Mouse (Mus musculus): ENCODE data around the gene Pcbp2. TPM values are rescaled to one million over a fixed set of nuclear protein-coding genes. Genes with fewer than 3 reads are reported as not detected.
A peak's percentile ranks its signal among the peaks of the same experiment; 100 is the strongest.

The Pcbp2 gene
- polyA plus RNA-seq, 1 experiment from 2014 or later: 191 TPM

DNA sequence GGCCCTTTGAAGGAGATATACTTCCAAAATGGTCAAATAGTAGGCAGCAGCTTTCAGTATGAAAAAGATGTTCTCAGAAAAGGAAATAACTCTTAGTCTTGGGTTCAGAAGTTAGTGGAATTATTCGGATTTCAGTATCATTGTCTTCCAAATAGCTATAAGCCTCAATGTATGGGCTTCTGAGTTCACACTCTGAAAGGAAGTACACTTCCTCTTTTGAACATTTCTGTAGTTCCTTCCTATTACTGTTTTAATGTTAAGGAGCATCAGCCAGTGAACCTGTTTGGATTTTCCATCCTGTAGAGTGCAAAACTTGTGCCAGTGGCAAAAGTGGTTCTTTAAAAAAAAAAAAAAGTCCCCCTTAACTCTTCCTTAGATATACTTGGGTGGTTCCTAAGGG is 38.3 kb upstream of the Pcbp2 start:
- Histone ChIP-seq H3K4me3 (replicated peaks; ENCODE audit: low read depth, low read length) (no peak overlapping the region), H3K36me3 (ENCODE audit: insufficient read depth, low read length) (peaks cover 46% of the 10 kb centered on the region), H3K9me3 (replicated peaks; ENCODE audit: low read length) (no peaks in the 10 kb centered on the region), H3K4me1 (replicated peaks; ENCODE audit: insufficient read depth, low read length) (no peaks in the 10 kb centered on the region), H3K4me2 (ENCODE audit: low read length) (no peak overlapping the region), H3K27ac (no peak overlapping the region), H3K27me3 (ENCODE audit: insufficient read depth, low read length) (no peaks in the 10 kb centered on the region), H3K9ac (ENCODE audit: low read depth, low read length) (no peak overlapping the region)
- DNase-seq (ENCODE audit: low spot score): no peak
- WGBS: 78% methylated on average over 1 of the region's 1 CpGs
- ATAC-seq (replicated peaks; ENCODE audit: low FRiP score, low read depth): no peak
- no peak for TF ChIP-seq CTCF (IDR thresholded peaks at IDR 0.05; ENCODE audit: low read depth)

- no peak for TF ChIP-seq CTCF (IDR thresholded peaks at IDR 0.05; ENCODE audit: low read depth)
Measured at GRCm38 (mm10) chr15:102433173-102433572, 37.2 kb upstream of the Pcbp2 start.

GRCm38 (mm10) chr15:102442490-102442889 is 27.8 kb upstream of the Pcbp2 start:
- Histone ChIP-seq H3K27ac (no peak overlapping the region), H3K36me3 (ENCODE audit: insufficient read depth, low read length) (no peaks in the 10 kb centered on the region), H3K4me3 (replicated peaks; ENCODE audit: low read depth, low read length) (no peak overlapping the region), H3K4me1 (replicated peaks; ENCODE audit: insufficient read depth, low read length) (no peaks in the 10 kb centered on the region), H3K27me3 (ENCODE audit: insufficient read depth, low read length) (no peaks in the 10 kb centered on the region), H3K9ac (ENCODE audit: low read depth, low read length) (no peak overlapping the region), H3K4me2 (ENCODE audit: low read length) (no peak overlapping the region), H3K9me3 (replicated peaks; ENCODE audit: low read length) (no peaks in the 10 kb centered on the region)
- ATAC-seq (replicated peaks; ENCODE audit: low FRiP score, low read depth): no peak
- WGBS: 50% methylated on average over 2 of the region's 2 CpGs
- peak; percentile 87 for DNase-seq (ENCODE audit: low spot score)
- TF ChIP-seq CTCF (IDR thresholded peaks at IDR 0.05; ENCODE audit: low read depth): peak; percentile 83

More at GRCm38 (mm10) chr15:102433173-102433572, 37.2 kb upstream of the Pcbp2 start:
- WGBS: 94% methylated on average over 4 of the region's 4 CpGs
- ATAC-seq (replicated peaks; ENCODE audit: low FRiP score, low read depth) (no peak), DNase-seq (ENCODE audit: low spot score) (no peak)
- Histone ChIP-seq H3K4me1 (replicated peaks; ENCODE audit: insufficient read depth, low read length) (no peaks in the 10 kb centered on the region), H3K4me2 (ENCODE audit: low read length) (no peak overlapping the region), H3K27me3 (ENCODE audit: insufficient read depth, low read length) (no peaks in the 10 kb centered on the region), H3K4me3 (replicated peaks; ENCODE audit: low read depth, low read length) (no peak overlapping the region), H3K36me3 (ENCODE audit: insufficient read depth, low read length) (peaks cover 43% of the 10 kb centered on the region), H3K9me3 (replicated peaks; ENCODE audit: low read length) (no peaks in the 10 kb centered on the region), H3K27ac (no peak overlapping the region), H3K9ac (ENCODE audit: low read depth, low read length) (no peak overlapping the region)

DNA sequence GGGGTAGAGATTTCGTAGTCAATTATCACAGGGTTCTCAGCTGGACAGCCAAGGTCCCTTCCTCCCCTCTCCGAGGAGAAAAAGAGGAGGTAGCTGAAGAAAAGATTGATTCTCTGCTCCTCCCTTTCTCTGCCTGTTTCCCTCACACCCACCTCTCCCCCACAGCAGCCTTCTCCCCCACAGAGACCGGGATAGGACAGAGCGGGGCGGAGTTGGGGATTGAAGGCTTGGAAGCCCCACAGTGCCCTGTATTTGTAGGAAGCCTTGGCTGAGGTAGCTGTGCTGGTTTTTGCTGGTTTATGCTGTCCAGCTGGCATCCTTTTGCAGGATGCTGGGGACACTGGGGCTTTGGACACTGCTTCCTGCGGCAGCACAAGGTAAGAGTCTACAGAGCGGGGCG is 25.2 kb upstream of the Pcbp2 start, which contains the start of gene Amhr2:
Gene Amhr2 (plus strand): TSS at position 222 of the 400 bp plus-strand sequence.
- WGBS: 51% methylated on average over 8 of the region's 8 CpGs
- Histone ChIP-seq H3K27ac (no peak within 1 kb of the TSS), H3K4me2 (ENCODE audit: low read length) (no peak within 1 kb of the TSS), H3K9me3 (replicated peaks; ENCODE audit: low read length) (no peaks in the 10 kb centered on the region), H3K36me3 (ENCODE audit: insufficient read depth, low read length) (no peaks in the 10 kb centered on the region), H3K9ac (ENCODE audit: low read depth, low read length) (no peak within 1 kb of the TSS), H3K4me1 (replicated peaks; ENCODE audit: insufficient read depth, low read length) (no peaks in the 10 kb centered on the region), H3K4me3 (replicated peaks; ENCODE audit: low read depth, low read length) (no peak within 1 kb of the TSS), H3K27me3 (ENCODE audit: insufficient read depth, low read length) (no peaks in the 10 kb centered on the region)
- no peak for TF ChIP-seq CTCF (IDR thresholded peaks at IDR 0.05; ENCODE audit: low read depth)
- ATAC-seq (replicated peaks; ENCODE audit: low FRiP score, low read depth) (no peak), DNase-seq (ENCODE audit: low spot score) (peak; percentile 29)

DNA sequence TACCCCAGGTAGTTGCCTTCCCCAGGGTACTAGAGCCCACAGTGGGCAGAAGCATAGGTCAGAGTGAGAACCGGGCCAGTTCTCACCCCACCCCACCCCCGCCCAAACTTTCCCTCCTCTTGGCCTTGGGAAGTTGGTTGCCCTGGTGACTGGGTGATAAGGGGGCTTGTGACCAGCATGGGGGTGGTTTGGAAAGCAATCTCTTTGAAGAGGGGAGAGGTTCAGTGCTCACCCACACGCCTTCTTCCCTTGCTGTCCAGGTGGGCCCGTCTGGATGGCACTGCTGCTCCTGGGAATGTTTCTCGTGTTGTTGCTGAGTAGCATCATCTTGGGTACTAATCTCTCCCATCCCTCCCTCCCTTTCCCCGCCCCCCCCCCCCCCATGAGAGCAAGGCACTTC is 23.9 kb upstream of the Pcbp2 start:
- Histone ChIP-seq H3K27me3 (ENCODE audit: insufficient read depth, low read length) (no peaks in the 10 kb centered on the region), H3K4me2 (ENCODE audit: low read length) (no peak overlapping the region), H3K9ac (ENCODE audit: low read depth, low read length) (no peak overlapping the region), H3K4me1 (replicated peaks; ENCODE audit: insufficient read depth, low read length) (no peaks in the 10 kb centered on the region), H3K36me3 (ENCODE audit: insufficient read depth, low read length) (no peaks in the 10 kb centered on the region), H3K27ac (no peak overlapping the region), H3K9me3 (replicated peaks; ENCODE audit: low read length) (no peaks in the 10 kb centered on the region), H3K4me3 (replicated peaks; ENCODE audit: low read depth, low read length) (no peak overlapping the region)
- ATAC-seq (replicated peaks; ENCODE audit: low FRiP score, low read depth): no peak
- no peak for DNase-seq (ENCODE audit: low spot score)
- WGBS: 44% methylated on average over 6 of the region's 6 CpGs
- no peak for TF ChIP-seq CTCF (IDR thresholded peaks at IDR 0.05; ENCODE audit: low read depth)

- no peak for TF ChIP-seq CTCF (IDR thresholded peaks at IDR 0.05; ENCODE audit: low read depth)
- H3K27ac ChIP-seq: no peak overlapping the region
- H3K36me3 ChIP-seq (ENCODE audit: insufficient read depth, low read length): no peaks in the 10 kb centered on the region
- ATAC-seq (replicated peaks; ENCODE audit: low FRiP score, low read depth) (no peak), DNase-seq (ENCODE audit: low spot score) (no peak)
- H3K4me3 ChIP-seq (replicated peaks; ENCODE audit: low read depth, low read length): no peak overlapping the region
- H3K27me3 ChIP-seq (ENCODE audit: insufficient read depth, low read length): no peaks in the 10 kb centered on the region
- H3K9ac ChIP-seq (ENCODE audit: low read depth, low read length): no peak overlapping the region
- H3K9me3 ChIP-seq (replicated peaks; ENCODE audit: low read length): no peaks in the 10 kb centered on the region
- 34% methylated on average over 8 of the region's 8 CpGs for WGBS
- H3K4me1 ChIP-seq (replicated peaks; ENCODE audit: insufficient read depth, low read length): no peaks in the 10 kb centered on the region
- H3K4me2 ChIP-seq (ENCODE audit: low read length): no peak overlapping the region
Measured at GRCm38 (mm10) chr15:102449366-102449765, 21.0 kb upstream of the Pcbp2 start.

GRCm38 (mm10) chr15:102450928-102451327 is 19.4 kb upstream of the Pcbp2 start:
- Histone ChIP-seq H3K9ac (ENCODE audit: low read depth, low read length) (no peak overlapping the region), H3K4me2 (ENCODE audit: low read length) (peak overlapping the region; percentile 24; the same call in 1 of the 2 replicates), H3K27me3 (ENCODE audit: insufficient read depth, low read length) (no peaks in the 10 kb centered on the region), H3K4me3 (replicated peaks; ENCODE audit: low read depth, low read length) (no peak overlapping the region), H3K4me1 (replicated peaks; ENCODE audit: insufficient read depth, low read length) (no peaks in the 10 kb centered on the region), H3K36me3 (ENCODE audit: insufficient read depth, low read length) (no peaks in the 10 kb centered on the region), H3K9me3 (replicated peaks; ENCODE audit: low read length) (no peaks in the 10 kb centered on the region), H3K27ac (peak overlapping the region; percentile 56; the same call in 1 of the 2 replicates)
- no peak for TF ChIP-seq CTCF (IDR thresholded peaks at IDR 0.05; ENCODE audit: low read depth)
- DNase-seq (ENCODE audit: low spot score) (no peak), ATAC-seq (replicated peaks; ENCODE audit: low FRiP score, low read depth) (peak; percentile 73)
- WGBS: 30% methylated on average over 7 of the region's 7 CpGs

Data from kidney, postnatal 0 days (tissue).